Mouse (Mus musculus) heart, postnatal 0 days (tissue): Measurements from ENCODE around the gene Nkx6-1.

Source experiments
- CTCF ChIP-seq: IDR thresholded peaks from 2 replicates; pipeline ENCODE4 v1.5.1; 2016; ENCODE audit warnings: antibody characterized with exemption, control low read depth, low read depth
- EP300 ChIP-seq: IDR thresholded peaks from 2 replicates; pipeline ENCODE4 v1.6.1; 2016; ENCODE audit warnings: antibody characterized with exemption, low read depth

GRCm38 (mm10) chr5:101646961-101647575 lies 17.7 kb downstream of the Nkx6-1 start:
- TF ChIP-seq EP300: no peak
- TF ChIP-seq CTCF: no peak
